Mouse (Mus musculus) embryonic facial prominence, embryonic 12.5 days (tissue): ENCODE results near the gene BC055324. TPM values are rescaled to one million over a fixed set of nuclear protein-coding genes. Genes with fewer than 3 reads are reported as not detected.

ENCODE experiments used
- ATAC-seq: fragments of 200-750 bp; cut with Nextera tagmentation; 2 replicates; pipeline ENCODE4 v1.8.0; 2017; ENCODE audit not compliant: insufficient number of reproducible peaks, insufficient read depth, low FRiP score, low TSS enrichment
- H3K27ac ChIP-seq: fragments of 300-500 bp; sonication (generic); 2 replicates; pipeline ENCODE4 v1.5.1; 2016; ENCODE audit warnings: mild to moderate bottlenecking
- H3K27me3 ChIP-seq: fragments of 300-500 bp; sonication (generic); 2 replicates; pipeline ENCODE4 v1.6.1; 2016; ENCODE audit warnings: mild to moderate bottlenecking, moderate library complexity
- H3K36me3 ChIP-seq: fragments of 300-500 bp; sonication (generic); 2 replicates; pipeline ENCODE4 v1.6.1; 2016; ENCODE audit warnings: mild to moderate bottlenecking
- H3K4me1 ChIP-seq: fragments of 300-500 bp; sonication (generic); 2 replicates; pipeline ENCODE4 v1.6.1; 2016
- H3K4me2 ChIP-seq: fragments of 300-500 bp; sonication (generic); replicated peaks from 2 replicates; pipeline ENCODE4 v1.6.1; 2016; ENCODE audit warnings: mild to moderate bottlenecking, moderate library complexity
- H3K4me3 ChIP-seq: fragments of 300-500 bp; sonication (generic); 2 replicates; pipeline ENCODE4 v1.5.1; 2016; ENCODE audit warnings: mild to moderate bottlenecking
- H3K9ac ChIP-seq: fragments of 300-500 bp; sonication (generic); 2 replicates; pipeline ENCODE4 v1.6.1; 2016; ENCODE audit warnings: mild to moderate bottlenecking, moderate library complexity
- H3K9me3 ChIP-seq: fragments of 300-500 bp; sonication (generic); 2 replicates; pipeline ENCODE4 v1.6.1; 2016; ENCODE audit warnings: mild to moderate bottlenecking, moderate library complexity
- WGBS: fragments of 180-500 bp; shearing (Covaris S2); methylation state at CpG from one replicate; pipeline ENCODE4 v1.1.7; 2016; 5-methylcytosine and 5-hydroxymethylcytosine counted together
- polyA plus RNA-seq: library from polyadenylated mRNA; unstranded; fragments of >200 nt; fragmentation: Nextera tagmentation; extraction: Ambion mirVana; gene quantifications from 2 replicates; pipeline ENCODE4 v1.2.1, GENCODE M21; 2016

Gene BC055324
- polyA plus RNA-seq, 1 experiment from 2014 or later = 30.8 TPM

DNA sequence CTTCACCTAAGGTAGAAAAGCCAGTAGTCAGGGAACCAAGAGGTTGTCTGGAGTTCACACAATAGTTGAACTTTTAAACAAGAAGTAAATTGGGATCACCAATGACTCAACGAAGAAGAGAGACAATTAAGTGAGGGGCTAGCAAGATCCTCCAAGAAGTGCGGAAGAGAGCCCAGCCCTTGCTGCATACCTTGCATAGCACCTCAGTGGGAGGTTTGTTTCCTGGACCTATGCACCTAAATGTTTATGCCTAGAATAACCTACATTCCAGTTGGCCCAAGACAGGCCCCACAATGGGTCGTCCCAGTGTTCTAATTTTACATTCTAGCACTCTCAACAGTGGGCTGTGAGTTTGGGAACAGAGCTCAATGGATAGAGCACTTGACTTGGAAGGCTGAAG, 9.7 kb upstream of the BC055324 start:
- Histone ChIP-seq H3K27ac (no peak overlapping the region), H3K9ac (no peak overlapping the region), H3K4me3 (no peak overlapping the region), H3K9me3 (no peaks in the 10 kb centered on the region), H3K27me3 (no peaks in the 10 kb centered on the region), H3K4me2 (no peak overlapping the region), H3K36me3 (no peaks in the 10 kb centered on the region), H3K4me1 (no peaks in the 10 kb centered on the region)
- ATAC-seq = no peak
- WGBS = 79% methylated on average over 3 of the region's 3 CpGs

DNA sequence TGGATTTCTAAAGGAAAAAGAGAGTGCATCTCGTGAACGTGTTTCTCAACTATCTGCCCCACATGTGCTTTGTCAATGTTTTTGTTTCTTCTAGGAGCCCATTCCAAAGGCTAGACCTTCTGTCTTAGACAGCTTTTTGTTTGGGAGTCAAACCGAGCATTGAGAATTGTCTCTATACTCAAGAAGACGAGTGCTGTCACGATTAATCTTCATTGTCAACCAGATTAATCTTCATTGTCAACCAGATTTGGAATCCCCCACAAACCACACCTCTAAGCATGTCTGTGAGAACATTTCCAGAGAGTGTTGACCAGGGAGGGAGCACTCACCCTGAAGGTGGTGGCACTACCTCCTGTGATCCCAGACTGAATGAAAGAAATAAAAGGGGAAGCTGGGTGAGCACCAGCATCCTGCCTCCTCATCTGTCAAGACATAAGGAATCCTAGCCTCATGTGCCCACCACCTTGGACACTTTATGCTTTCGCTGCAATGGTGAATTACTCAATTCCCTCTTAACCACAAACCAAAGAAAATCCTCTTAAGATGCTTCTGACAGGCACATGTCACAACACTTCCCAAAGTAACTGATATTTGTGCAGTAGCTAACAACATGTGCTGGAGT, 7.3 kb upstream of the BC055324 start:
- ATAC-seq = no peak
- 62% methylated on average over 6 of the region's 6 CpGs for WGBS
- no peaks in the 10 kb centered on the region for H3K36me3 ChIP-seq

DNA sequence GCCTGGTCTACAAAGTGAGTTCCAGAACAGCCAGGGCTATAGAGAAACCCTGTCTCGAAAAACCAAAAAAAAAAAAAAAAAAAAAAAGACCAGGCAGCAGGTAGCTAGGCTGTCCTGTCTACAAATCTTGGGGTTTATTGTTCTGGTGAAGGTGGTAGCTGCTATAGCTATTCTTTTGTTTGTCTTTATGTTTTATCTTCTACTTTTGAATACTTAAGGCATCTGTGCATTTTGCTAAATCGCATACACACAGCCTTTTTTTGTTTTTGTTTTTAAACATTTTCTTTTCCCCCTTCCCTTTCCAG, 965 bp upstream of the BC055324 start:
- peak overlapping the region; percentile 81; the same call in 1 of the 2 replicates for H3K9ac ChIP-seq
- peak overlapping the region; percentile 81; the same call in 1 of the 2 replicates for H3K4me3 ChIP-seq
- no peaks in the 10 kb centered on the region for H3K9me3 ChIP-seq
- WGBS = 57% methylated on average over 2 of the region's 2 CpGs
- H3K4me2 ChIP-seq = peak overlapping the region; percentile 69
- ATAC-seq = no peak
- no peak overlapping the region for H3K27ac ChIP-seq
- no peaks in the 10 kb centered on the region; the same call in 1 of the 2 replicates for H3K36me3 ChIP-seq
- no peaks in the 10 kb centered on the region for H3K4me1 ChIP-seq
- no peaks in the 10 kb centered on the region for H3K27me3 ChIP-seq

More for the DNA sequence above, 7.3 kb upstream of the BC055324 start:
- H3K27me3 ChIP-seq = no peaks in the 10 kb centered on the region
- no peak overlapping the region for H3K4me3 ChIP-seq
- H3K4me2 ChIP-seq = no peak overlapping the region
- no peak overlapping the region for H3K27ac ChIP-seq
- no peaks in the 10 kb centered on the region for H3K4me1 ChIP-seq
- no peaks in the 10 kb centered on the region for H3K9me3 ChIP-seq
- no peak overlapping the region for H3K9ac ChIP-seq

DNA sequence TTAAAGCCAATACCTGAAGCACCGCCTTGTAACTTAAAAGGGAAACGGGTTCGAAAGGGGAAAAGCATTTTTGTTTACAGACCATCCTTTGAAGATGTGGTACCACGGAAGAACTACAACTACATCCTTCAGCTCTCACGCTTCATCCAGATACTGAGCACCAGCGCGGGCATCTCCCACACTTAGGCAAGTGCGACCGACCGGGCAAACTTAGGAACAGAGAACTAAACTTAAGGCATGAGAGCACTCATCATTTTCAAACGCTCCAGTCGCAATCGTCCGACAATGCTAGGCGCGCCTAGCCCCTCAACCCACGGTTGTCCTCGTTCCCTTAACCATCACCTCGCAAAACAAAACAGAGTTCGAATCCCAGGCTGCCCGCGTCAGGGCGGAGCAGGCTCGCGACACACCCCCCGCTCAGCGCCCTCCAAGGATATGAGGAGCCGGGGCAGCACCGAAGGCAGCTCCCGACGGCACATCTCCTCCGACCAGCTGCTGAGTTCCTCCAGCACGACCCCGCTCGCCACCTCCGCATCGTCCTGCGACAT, 349 bp downstream of the BC055324 start:
- Histone ChIP-seq H3K9ac (peak overlapping the region; percentile 81), H3K4me2 (peak overlapping the region; percentile 69), H3K27ac (peak overlapping the region; percentile 54; the same call in 1 of the 2 replicates), H3K36me3 (no peaks in the 10 kb centered on the region; the same call in 1 of the 2 replicates), H3K4me3 (peak overlapping the region; percentile 81), H3K27me3 (no peaks in the 10 kb centered on the region), H3K9me3 (no peaks in the 10 kb centered on the region), H3K4me1 (no peaks in the 10 kb centered on the region)
- ATAC-seq = peak; percentile 61
- WGBS = 1% methylated on average over 38 of the region's 38 CpGs

- 82% methylated on average over 4 of the region's 4 CpGs for WGBS
- Histone ChIP-seq H3K27me3 (no peaks in the 10 kb centered on the region), H3K9ac (no peak overlapping the region), H3K27ac (no peak overlapping the region), H3K4me2 (no peak overlapping the region), H3K9me3 (no peaks in the 10 kb centered on the region), H3K36me3 (peaks cover 5% of the 10 kb centered on the region; the same call in 1 of the 2 replicates), H3K4me1 (no peaks in the 10 kb centered on the region), H3K4me3 (no peak overlapping the region)
- no peak for ATAC-seq
These were observed 2.2 kb downstream of the BC055324 start for GRCm38 (mm10) chr1:163992371-163992770.

DNA sequence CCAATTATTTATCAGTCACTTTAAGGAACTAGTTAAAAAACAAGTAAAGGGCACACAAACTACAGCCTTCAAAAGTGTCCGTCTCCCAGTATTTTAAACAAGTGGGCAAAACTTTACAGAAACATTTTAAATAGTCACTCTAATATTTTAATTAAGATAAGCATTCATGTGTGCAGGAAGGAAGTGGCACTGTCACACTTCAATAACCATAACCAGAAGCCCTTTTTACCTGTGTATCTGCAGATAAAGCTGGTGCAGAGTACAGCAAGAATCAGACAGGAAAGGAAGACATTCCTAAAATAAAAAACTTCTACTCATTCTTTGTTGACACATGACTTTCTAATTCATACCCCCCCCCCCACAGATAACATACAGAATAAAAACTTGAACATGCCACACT, 18.1 kb downstream of the BC055324 start:
- Histone ChIP-seq H3K4me3 (no peak overlapping the region), H3K36me3 (peaks cover 29% of the 10 kb centered on the region), H3K4me2 (no peak overlapping the region), H3K9ac (no peak overlapping the region), H3K9me3 (no peaks in the 10 kb centered on the region), H3K4me1 (no peaks in the 10 kb centered on the region), H3K27me3 (no peaks in the 10 kb centered on the region), H3K27ac (no peak overlapping the region)
- WGBS = 90% methylated on average over 1 of the region's 1 CpGs
- ATAC-seq = no peak

DNA sequence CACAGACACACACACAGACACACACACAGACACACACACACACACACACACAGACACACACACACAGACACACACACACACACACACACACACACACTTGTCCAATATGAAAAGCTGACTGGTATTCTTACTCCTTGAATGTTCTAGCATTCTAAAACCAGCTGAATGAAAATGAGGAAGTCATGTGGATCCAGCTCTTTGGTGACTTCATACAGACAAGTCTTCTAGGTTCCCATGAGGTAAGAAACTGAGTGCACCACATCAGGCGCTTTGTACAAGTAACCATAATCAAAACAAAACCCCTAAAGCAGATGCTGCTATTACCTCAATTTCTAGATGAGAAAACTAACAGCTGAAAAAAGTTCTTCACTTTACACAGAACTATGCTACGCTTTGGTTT, 19.5 kb downstream of the BC055324 start:
- Histone ChIP-seq H3K4me3 (no peak overlapping the region), H3K36me3 (peaks cover 24% of the 10 kb centered on the region), H3K27me3 (no peaks in the 10 kb centered on the region), H3K9ac (no peak overlapping the region), H3K9me3 (no peaks in the 10 kb centered on the region), H3K27ac (no peak overlapping the region), H3K4me2 (no peak overlapping the region), H3K4me1 (no peaks in the 10 kb centered on the region)
- no peak for ATAC-seq
- 90% methylated on average over 2 of the region's 2 CpGs for WGBS

DNA sequence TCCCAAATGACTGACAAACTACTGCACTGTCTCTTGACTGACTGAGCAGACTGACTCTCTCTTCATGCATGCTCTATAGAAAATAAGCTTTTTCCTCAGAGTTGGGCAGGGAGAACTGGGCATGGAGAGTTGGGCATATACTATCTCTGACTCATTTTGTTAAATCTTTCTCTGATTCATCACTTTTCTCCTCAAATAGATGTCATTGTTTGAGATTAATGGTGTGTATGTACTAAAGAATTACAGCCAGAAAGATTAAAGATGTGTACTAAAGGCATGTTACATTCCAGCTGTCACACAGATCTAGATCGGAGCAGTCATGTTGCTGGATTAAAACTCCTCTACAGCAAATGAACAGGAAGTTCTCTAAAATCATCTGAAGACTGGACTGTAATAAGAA, 20.1 kb downstream of the BC055324 start:
- Histone ChIP-seq H3K27ac (no peak overlapping the region), H3K9ac (no peak overlapping the region), H3K9me3 (no peaks in the 10 kb centered on the region), H3K4me2 (no peak overlapping the region), H3K27me3 (no peaks in the 10 kb centered on the region), H3K4me1 (no peaks in the 10 kb centered on the region), H3K4me3 (no peak overlapping the region), H3K36me3 (peaks cover 18% of the 10 kb centered on the region)
- ATAC-seq = no peak
- WGBS = 90% methylated on average over 1 of the region's 1 CpGs

GRCm38 (mm10) chr1:163964008-163964689, 30.4 kb downstream of the BC055324 start:
- Histone ChIP-seq H3K27me3 (no peaks in the 10 kb centered on the region), H3K4me1 (no peaks in the 10 kb centered on the region), H3K27ac (no peak overlapping the region), H3K9ac (no peak overlapping the region), H3K9me3 (no peaks in the 10 kb centered on the region), H3K36me3 (peaks cover 28% of the 10 kb centered on the region), H3K4me2 (no peak overlapping the region), H3K4me3 (no peak overlapping the region)
- WGBS = 92% methylated on average over 10 of the region's 10 CpGs
- no peak for ATAC-seq

DNA sequence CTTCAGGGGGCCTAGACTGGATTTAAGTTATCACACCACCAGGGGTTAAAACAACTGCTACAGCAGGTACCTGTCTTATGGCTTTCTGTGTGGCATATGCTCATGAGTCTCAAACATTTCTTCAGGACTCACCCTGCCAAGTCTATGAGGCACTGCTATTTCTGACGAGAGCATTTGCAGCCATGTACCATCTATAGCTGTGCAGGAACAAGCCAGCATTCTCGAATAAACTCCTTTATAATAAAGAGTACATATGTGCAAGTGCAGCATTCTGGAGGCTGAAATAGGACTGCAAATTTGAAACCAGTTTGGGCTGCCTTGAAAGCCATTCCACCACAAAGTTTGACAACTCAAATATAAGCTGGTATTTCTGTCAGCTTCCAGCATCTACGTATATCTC, 36.6 kb downstream of the BC055324 start:
- H3K4me3 ChIP-seq = no peak overlapping the region
- H3K4me2 ChIP-seq = no peak overlapping the region
- no peak for ATAC-seq
- peaks cover 44% of the 10 kb centered on the region for H3K36me3 ChIP-seq
- no peaks in the 10 kb centered on the region for H3K4me1 ChIP-seq
- no peak overlapping the region for H3K9ac ChIP-seq
- WGBS = 92% methylated on average over 3 of the region's 3 CpGs
- H3K9me3 ChIP-seq = no peaks in the 10 kb centered on the region
- H3K27me3 ChIP-seq = no peaks in the 10 kb centered on the region
- H3K27ac ChIP-seq = no peak overlapping the region

DNA sequence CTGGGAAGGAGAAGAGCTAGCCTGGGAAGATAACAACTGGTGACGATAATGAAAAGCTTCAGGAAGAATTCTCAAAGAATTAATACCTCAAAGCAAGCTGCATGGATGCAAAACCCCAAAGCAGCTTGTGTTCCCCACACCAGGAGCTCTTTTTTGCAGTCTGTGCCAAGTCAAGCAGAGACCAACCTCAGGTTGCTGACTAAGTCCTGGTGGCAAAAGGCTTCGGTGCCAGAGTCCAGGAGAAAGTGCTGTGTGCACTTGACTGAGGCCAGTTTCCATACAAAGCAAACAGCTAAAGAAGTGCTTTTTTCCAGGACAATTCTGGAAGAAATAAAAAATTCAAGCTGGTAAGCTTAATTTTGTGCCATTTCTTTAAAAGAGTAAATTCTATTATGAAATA, 41.2 kb downstream of the BC055324 start:
- H3K27ac ChIP-seq = no peak overlapping the region
- no peaks in the 10 kb centered on the region for H3K9me3 ChIP-seq
- H3K4me3 ChIP-seq = no peak overlapping the region
- no peaks in the 10 kb centered on the region for H3K27me3 ChIP-seq
- no peaks in the 10 kb centered on the region for H3K4me1 ChIP-seq
- ATAC-seq = no peak
- peaks cover 75% of the 10 kb centered on the region for H3K36me3 ChIP-seq
- 96% methylated on average over 2 of the region's 2 CpGs for WGBS
- no peak overlapping the region for H3K4me2 ChIP-seq
- H3K9ac ChIP-seq = no peak overlapping the region

GRCm38 (mm10) chr1:163942056-163942455, 52.5 kb downstream of the BC055324 start:
- H3K4me1 ChIP-seq = no peaks in the 10 kb centered on the region
- H3K9ac ChIP-seq = no peak overlapping the region
- 64% methylated on average over 6 of the region's 6 CpGs for WGBS
- no peaks in the 10 kb centered on the region for H3K9me3 ChIP-seq
- H3K27me3 ChIP-seq = no peaks in the 10 kb centered on the region
- no peak overlapping the region for H3K27ac ChIP-seq
- H3K36me3 ChIP-seq = peaks cover 67% of the 10 kb centered on the region
- no peak overlapping the region for H3K4me2 ChIP-seq
- ATAC-seq = no peak
- no peak overlapping the region for H3K4me3 ChIP-seq
